Mouse (Mus musculus): ENCODE data around the gene Acr.

- TF ChIP-seq CTCF (IDR thresholded peaks at IDR 0.05; ENCODE audit: insufficient read depth, low read depth, low read length), result no peak
- TF ChIP-seq POLR2A (IDR thresholded peaks at IDR 0.05; ENCODE audit: insufficient read depth, low read depth, low read length), result no peak
Observed at GRCm38 (mm10) chr15:89524611-89525415, 43.3 kb upstream of the Acr start.
